Mouse (Mus musculus) thymus, adult 18-20 months (tissue): ENCODE measurements around the gene Ankrd13a.

Source experiments
- DNase-seq, 2 experiments: peaks; one replicate each; pipeline ENCODE4 v3.0.0; 2022; ENCODE audit warnings: mixed read lengths in 2 of 2

Ankrd13a gene

GRCm38 (mm10) chr5:114767185-114767584 is 7.3 kb upstream of the Ankrd13a start:
- no peak for DNase-seq

GRCm38 (mm10) chr5:114769786-114770185 is 4.7 kb upstream of the Ankrd13a start:
- DNase-seq: peak; percentile 38 to 43

- no peak for DNase-seq
Observed at GRCm38 (mm10) chr5:114771796-114772195, 2.7 kb upstream of the Ankrd13a start.

- DNase-seq: peak; percentile 77 to 80
Observed at GRCm38 (mm10) chr5:114772456-114773203, 1.8 kb upstream of the Ankrd13a start.

- peak; percentile 96 to 97 for DNase-seq
Observed at GRCm38 (mm10) chr5:114773211-114773710, 1.2 kb upstream of the Ankrd13a start.

GRCm38 (mm10) chr5:114773780-114774179 is 697 bp upstream of the Ankrd13a start:
- DNase-seq: peak in 1 of 2 experiments; percentile 51

GRCm38 (mm10) chr5:114775056-114775979 is 841 bp downstream of the Ankrd13a start, which contains the start of gene Git2:
Git2 (minus strand) TSS chr5:114775517.
- peak in 1 of 2 experiments; percentile 43 for DNase-seq

GRCm38 (mm10) chr5:114776174-114776573 is 1.7 kb downstream of the Ankrd13a start:
- no peak for DNase-seq

- DNase-seq: peak in 1 of 2 experiments; percentile 50
Observed at GRCm38 (mm10) chr5:114779956-114780489, 5.5 kb downstream of the Ankrd13a start.

- no peak for DNase-seq
Observed at GRCm38 (mm10) chr5:114780912-114781311, 6.4 kb downstream of the Ankrd13a start.

- DNase-seq: no peak
Observed at GRCm38 (mm10) chr5:114782991-114783390, 8.5 kb downstream of the Ankrd13a start.

- peak in 1 of 2 experiments; percentile 61 for DNase-seq
Observed at GRCm38 (mm10) chr5:114783405-114784163, 9.1 kb downstream of the Ankrd13a start.

GRCm38 (mm10) chr5:114784622-114785165 is 10.2 kb downstream of the Ankrd13a start:
- DNase-seq: no peak

GRCm38 (mm10) chr5:114785196-114785595 is 10.7 kb downstream of the Ankrd13a start:
- DNase-seq: no peak

- DNase-seq: no peak
Observed at GRCm38 (mm10) chr5:114793317-114793716, 18.8 kb downstream of the Ankrd13a start.

GRCm38 (mm10) chr5:114794609-114795008 is 20.1 kb downstream of the Ankrd13a start:
- DNase-seq: no peak

- DNase-seq: no peak
Observed at GRCm38 (mm10) chr5:114795231-114795630, 20.8 kb downstream of the Ankrd13a start.

GRCm38 (mm10) chr5:114795653-114796052 is 21.2 kb downstream of the Ankrd13a start:
- DNase-seq: no peak

- no peak for DNase-seq
Observed at GRCm38 (mm10) chr5:114796299-114797012, 22.0 kb downstream of the Ankrd13a start.

GRCm38 (mm10) chr5:114797253-114797652 is 22.8 kb downstream of the Ankrd13a start:
- no peak for DNase-seq

- DNase-seq: no peak
Observed at GRCm38 (mm10) chr5:114799848-114800247, 25.4 kb downstream of the Ankrd13a start.
